Mouse (Mus musculus): ENCODE measurements at regions not wholly inside any gene's neighbourhood (a gene's known extent, or its start where the extent isn't known, plus 50 kb on each side); places are given as distances from the start of the nearest gene placed in this dataset.

GRCm38 (mm10) chr3:147103428-147103827 lies 251.3 kb downstream of the Ttll7 start:
- TF ChIP-seq CTCF (IDR thresholded peaks at IDR 0.05; ENCODE audit: low read depth) (no peak), EP300 (IDR thresholded peaks at IDR 0.05; ENCODE audit: low read depth) (no peak)
